Mouse (Mus musculus) olfactory bulb, adult 2 months (tissue): ENCODE data around the gene Rtn2. TPM values are rescaled to one million over a fixed set of nuclear protein-coding genes. Genes with fewer than 3 reads are reported as not detected.

ENCODE experiments used
- H3K27ac ChIP-seq: fragments of 200-500 bp; 2 replicates; pipeline ENCODE4 v1.5.1; 2012; ENCODE audit warnings: low read depth, low read length; ENCODE audit not compliant: insufficient read depth
- H3K4me1 ChIP-seq: fragments of 200-500 bp; 2 replicates; pipeline ENCODE4 v1.6.1; 2012; ENCODE audit warnings: low read length; ENCODE audit not compliant: control insufficient read depth, insufficient read depth
- H3K4me3 ChIP-seq: fragments of 200-500 bp; 2 replicates; pipeline ENCODE4 v1.5.1; 2012; ENCODE audit warnings: mild to moderate bottlenecking, low read depth, low read length, moderate library complexity; ENCODE audit not compliant: insufficient read depth
- CTCF ChIP-seq: fragments of 200-500 bp; IDR thresholded peaks from 2 replicates; pipeline ENCODE4 v1.5.1; 2012; ENCODE audit warnings: low read depth, mild to moderate bottlenecking, low read length, moderate library complexity; ENCODE audit not compliant: insufficient read depth
- POLR2A ChIP-seq: fragments of 200-500 bp; IDR thresholded peaks from 2 replicates; pipeline ENCODE4 v1.6.1; 2012; ENCODE audit warnings: mild to moderate bottlenecking, low read depth, low read length, moderate library complexity; ENCODE audit not compliant: insufficient read depth
- WGBS: fragments of 180-500 bp; shearing (Covaris S2); methylation state at CpG from one replicate; pipeline ENCODE4 v1.1.7; 2018; 5-methylcytosine and 5-hydroxymethylcytosine counted together
- polyA plus RNA-seq: library from polyadenylated mRNA; stranded (reverse); fragments of >200 nt; gene quantifications from 2 replicates; pipeline ENCODE4 v1.2.4, GENCODE M21; 2012; ENCODE audit warnings: low replicate concordance; ENCODE audit not compliant: missing spikeins, insufficient read depth, insufficient read length

Gene Rtn2
- polyA plus RNA-seq, 1 experiment, result not detected

GRCm38 (mm10) chr7:19302264-19303045, 20.0 kb downstream of the Rtn2 start:
- Histone ChIP-seq H3K4me3 (peak overlapping the region; percentile 9; the same call in 1 of the 2 replicates), H3K27ac (no peak overlapping the region), H3K4me1 (peaks cover 33% of the 10 kb centered on the region)
- 57% methylated on average over 13 of the region's 13 CpGs for WGBS
- TF ChIP-seq CTCF, result no peak
- TF ChIP-seq POLR2A, result no peak

- H3K27ac ChIP-seq, result no peak overlapping the region
- no peak for TF ChIP-seq POLR2A
- no peak for TF ChIP-seq CTCF
- WGBS, result 85% methylated on average over 12 of the region's 12 CpGs
- no peak overlapping the region for H3K4me3 ChIP-seq
- peaks cover 36% of the 10 kb centered on the region for H3K4me1 ChIP-seq
Measured at GRCm38 (mm10) chr7:19303046-19303305, 20.6 kb downstream of the Rtn2 start.

DNA sequence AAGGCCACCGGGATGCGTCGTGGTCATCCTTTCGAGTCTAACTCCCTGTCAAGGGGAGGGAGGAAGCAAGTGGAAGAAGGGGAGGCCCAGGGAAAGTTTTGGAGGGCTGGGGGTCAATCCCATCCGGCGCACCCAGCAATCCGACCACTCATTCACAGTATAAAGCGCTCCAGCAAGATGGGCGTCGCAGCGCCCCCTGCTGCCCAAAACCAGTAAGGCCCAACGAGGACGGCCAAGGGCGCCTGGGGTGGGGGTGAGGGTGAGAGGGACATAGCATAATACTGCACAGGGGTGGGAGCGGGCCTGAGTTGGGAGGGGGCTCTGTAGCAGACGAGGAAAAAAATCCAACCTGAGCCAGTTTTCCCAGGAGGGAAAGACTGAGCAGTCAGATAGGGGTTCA, 21.3 kb downstream of the Rtn2 start:
- H3K4me1 ChIP-seq, result peaks cover 36% of the 10 kb centered on the region
- 4% methylated on average over 16 of the region's 16 CpGs for WGBS
- H3K27ac ChIP-seq, result no peak overlapping the region
- TF ChIP-seq POLR2A (no peak), CTCF (peak; percentile 92)
- H3K4me3 ChIP-seq, result no peak overlapping the region

- WGBS, result 13% methylated on average over 48 of the region's 48 CpGs
- Histone ChIP-seq H3K4me3 (peak overlapping the region; percentile 28), H3K4me1 (peaks cover 42% of the 10 kb centered on the region), H3K27ac (no peak overlapping the region)
- TF ChIP-seq CTCF (no peak), POLR2A (no peak)
Measured at GRCm38 (mm10) chr7:19304501-19305412, 22.3 kb downstream of the Rtn2 start.

- WGBS, result 26% methylated on average over 6 of the region's 6 CpGs
- H3K4me1 ChIP-seq, result peaks cover 42% of the 10 kb centered on the region
Measured at GRCm38 (mm10) chr7:19305413-19305735, 22.9 kb downstream of the Rtn2 start.

GRCm38 (mm10) chr7:19305796-19306765, 23.7 kb downstream of the Rtn2 start:
- no peak overlapping the region for H3K4me3 ChIP-seq
- WGBS, result 58% methylated on average over 16 of the region's 16 CpGs
- TF ChIP-seq CTCF, result no peak
- TF ChIP-seq POLR2A, result no peak
- H3K4me1 ChIP-seq, result peaks cover 42% of the 10 kb centered on the region
- H3K27ac ChIP-seq, result no peak overlapping the region

More at GRCm38 (mm10) chr7:19305413-19305735, 22.9 kb downstream of the Rtn2 start:
- Histone ChIP-seq H3K4me3 (no peak overlapping the region), H3K27ac (no peak overlapping the region)
- TF ChIP-seq CTCF (no peak), POLR2A (no peak)

- Histone ChIP-seq H3K27ac (peak overlapping the region; percentile 76), H3K4me1 (peaks cover 37% of the 10 kb centered on the region), H3K4me3 (peak overlapping the region; percentile 53)
- WGBS, result 54% methylated on average over 25 of the region's 25 CpGs
- TF ChIP-seq POLR2A (no peak), CTCF (no peak)
Measured at GRCm38 (mm10) chr7:19306819-19307738, 24.7 kb downstream of the Rtn2 start.
